Mouse (Mus musculus) myocyte (in vitro differentiated cells): ENCODE data around the gene Nr1h5. TPM values are rescaled to one million over a fixed set of nuclear protein-coding genes. Genes with fewer than 3 reads are reported as not detected.

Experiments
- H3K27me3 ChIP-seq: one replicate; pipeline ENCODE4 v1.6.1; 2011; ENCODE audit not compliant: control insufficient read depth, insufficient read depth, insufficient read length
- H3K36me3 ChIP-seq: one replicate; pipeline ENCODE4 v1.6.1; 2011; ENCODE audit not compliant: control insufficient read depth, insufficient read depth
- H3K4me2 ChIP-seq: one replicate; pipeline ENCODE4 v1.6.1; 2011; ENCODE audit warnings: low read depth, control low read depth
- H3K4me3 ChIP-seq: one replicate; pipeline ENCODE4 v1.5.1; 2011; ENCODE audit warnings: mild to moderate bottlenecking, control low read depth, moderate library complexity
- H3K79me2 ChIP-seq: one replicate; pipeline ENCODE4 v1.6.1; 2011; ENCODE audit not compliant: control insufficient read depth, insufficient read depth
- H3ac ChIP-seq: one replicate; pipeline ENCODE4 v1.6.1; 2011; ENCODE audit not compliant: control insufficient read depth, insufficient read length
- CEBPB ChIP-seq: IDR thresholded peaks from 2 replicates; pipeline ENCODE4 v1.6.1; 2011; ENCODE audit warnings: mild to moderate bottlenecking, moderate library complexity; ENCODE audit not compliant: poor library complexity, insufficient read depth, severe bottlenecking
- E2F4 ChIP-seq: IDR thresholded peaks from one replicate; pipeline ENCODE4 v1.6.1; 2011; ENCODE audit warnings: mild to moderate bottlenecking, control low read depth, moderate library complexity; ENCODE audit not compliant: insufficient read depth
- MAX ChIP-seq: IDR thresholded peaks from one replicate; pipeline ENCODE4 v1.6.1; 2011; ENCODE audit warnings: low read depth, mild to moderate bottlenecking, control low read depth
- MYOD1 ChIP-seq, 3 experiments: IDR thresholded peaks; one replicate each; pipeline ENCODE4 v1.6.1; 2011; ENCODE audit warnings: control low read depth in 2 of 3, low read depth in 2 of 3, mild to moderate bottlenecking in 2 of 3, moderate library complexity in 1 of 3; ENCODE audit not compliant: insufficient read length in 2 of 3, control insufficient read depth in 1 of 3
- MYOG ChIP-seq, 3 experiments: IDR thresholded peaks; one replicate each; pipeline ENCODE4 v1.6.1; 2011; ENCODE audit warnings: control low read depth in 2 of 3, low read depth in 2 of 3, mild to moderate bottlenecking in 2 of 3; ENCODE audit not compliant: insufficient read length in 2 of 3, control insufficient read depth in 1 of 3, insufficient read depth in 1 of 3
- POLR2A ChIP-seq: IDR thresholded peaks from one replicate; pipeline ENCODE4 v1.6.1; 2011; ENCODE audit warnings: low read depth, mild to moderate bottlenecking, control low read depth, moderate library complexity; ENCODE audit not compliant: insufficient read length
- POLR2AphosphoS2 ChIP-seq: IDR thresholded peaks from one replicate; pipeline ENCODE4 v1.6.1; 2011; ENCODE audit warnings: low read depth, control low read depth; ENCODE audit not compliant: insufficient read length
- REST ChIP-seq: IDR thresholded peaks from one replicate; pipeline ENCODE4 v1.6.1; 2011; ENCODE audit warnings: mild to moderate bottlenecking, control low read depth, moderate library complexity; ENCODE audit not compliant: insufficient read depth, insufficient read length
- SRF ChIP-seq: IDR thresholded peaks from one replicate; pipeline ENCODE4 v1.6.1; 2011; ENCODE audit warnings: low read depth; ENCODE audit not compliant: control insufficient read depth, insufficient read length
- TCF12 ChIP-seq: IDR thresholded peaks from one replicate; pipeline ENCODE4 v1.6.1; 2011; ENCODE audit warnings: mild to moderate bottlenecking, control low read depth; ENCODE audit not compliant: poor library complexity, insufficient read depth, severe bottlenecking
- TCF3 ChIP-seq: IDR thresholded peaks from one replicate; pipeline ENCODE4 v1.6.1; 2011; ENCODE audit warnings: low read depth, control low read depth; ENCODE audit not compliant: insufficient read length
- USF1 ChIP-seq: IDR thresholded peaks from one replicate; pipeline ENCODE4 v1.6.1; 2011; ENCODE audit warnings: low read depth, mild to moderate bottlenecking, control low read depth, moderate library complexity
- polyA plus RNA-seq: library from polyadenylated mRNA; unstranded; fragments of >200 nt; fragmentation: generic; extraction: Trizol; gene quantifications from one replicate; pipeline ENCODE4 v1.2.1, GENCODE M21; 2012; ENCODE audit warnings: missing spikeins

Gene Nr1h5
- polyA plus RNA-seq, 1 experiment: 0.17 TPM

DNA sequence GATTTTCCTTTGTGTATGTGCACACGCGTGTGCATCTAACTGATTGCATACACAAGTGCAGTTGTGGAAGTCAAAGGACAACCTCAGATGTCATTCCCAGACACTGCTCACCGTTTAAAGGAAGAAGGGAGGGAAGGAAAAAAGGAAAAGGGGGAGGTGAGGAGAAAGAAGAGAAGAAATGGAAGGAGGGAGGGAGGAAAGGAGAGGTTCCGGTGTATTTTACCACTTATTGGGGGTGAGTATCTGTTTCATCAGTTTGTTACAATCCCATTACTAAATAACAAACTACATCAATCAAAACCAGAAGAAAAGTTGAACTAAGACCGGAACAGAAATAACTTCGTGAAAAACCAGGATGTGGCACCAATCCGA is 31.3 kb upstream of the Nr1h5 start:
- no peaks in the 10 kb centered on the region for H3K27me3 ChIP-seq
- TF ChIP-seq REST: no peak

DNA sequence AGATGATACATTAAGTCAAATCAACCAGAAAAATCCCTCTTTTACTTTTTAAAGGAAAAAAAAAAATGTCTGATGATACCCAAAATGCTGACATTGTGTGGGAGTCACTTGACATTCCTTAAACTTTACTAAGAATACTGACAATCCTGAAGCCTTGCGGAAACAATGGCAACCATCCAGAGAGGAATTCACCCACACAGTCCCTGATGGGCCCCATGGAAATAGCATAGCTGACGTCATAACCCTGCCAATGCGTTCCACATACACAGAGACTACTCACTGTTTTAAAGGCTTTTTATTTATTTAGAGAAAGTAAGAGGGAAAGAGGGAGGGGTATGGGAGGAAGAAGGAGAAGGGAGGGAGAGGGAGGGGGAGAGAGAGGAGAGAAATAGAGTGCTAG is 29.0 kb upstream of the Nr1h5 start:
- Histone ChIP-seq H3K27me3 (no peaks in the 10 kb centered on the region), H3K36me3 (no peaks in the 10 kb centered on the region), H3K4me2 (peak overlapping the region; percentile 60), H3K79me2 (peaks cover 15% of the 10 kb centered on the region), H3ac (no peak overlapping the region), H3K4me3 (no peak overlapping the region)
- TF ChIP-seq SRF (no peak), CEBPB (no peak), MAX (no peak), E2F4 (no peak), POLR2AphosphoS2 (no peak), MYOD1 (IDR thresholded peaks at IDR 0.05; ENCODE audit: control insufficient read depth in 1 of 3, insufficient read length in 2 of 3, low read depth in 2 of 3) (no peak), REST (no peak), TCF3 (no peak), USF1 (no peak), POLR2A (no peak), MYOG (IDR thresholded peaks at IDR 0.05; ENCODE audit: control insufficient read depth in 1 of 3, insufficient read depth in 1 of 3, insufficient read length in 2 of 3, low read depth in 2 of 3) (no peak), TCF12 (no peak)

More for the DNA sequence above, 31.3 kb upstream of the Nr1h5 start:
- Histone ChIP-seq H3ac (peak overlapping the region; percentile 63), H3K36me3 (peaks cover 18% of the 10 kb centered on the region), H3K79me2 (peaks cover 15% of the 10 kb centered on the region), H3K4me2 (peak overlapping the region; percentile 95), H3K4me3 (peak overlapping the region; percentile 45)

DNA sequence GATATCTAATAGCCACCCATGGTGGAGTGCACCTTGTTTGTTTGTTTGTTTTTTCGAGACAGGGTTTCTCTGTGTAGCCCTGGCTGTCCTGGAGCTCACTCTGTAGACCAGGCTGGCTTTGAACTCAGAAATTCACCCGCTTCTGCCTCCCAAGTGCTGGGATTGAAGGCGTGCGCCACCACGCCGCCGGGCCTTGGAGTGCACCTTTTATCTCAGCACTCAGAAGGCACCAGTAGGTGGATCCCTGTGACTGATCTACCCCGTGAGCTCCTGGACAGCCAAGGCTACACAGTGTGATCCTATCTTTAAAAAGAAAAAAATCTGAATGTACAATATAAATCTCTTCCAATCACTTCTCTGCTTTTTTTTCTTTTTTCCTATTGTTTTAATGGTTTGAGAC is 27.1 kb upstream of the Nr1h5 start:
- no peaks in the 10 kb centered on the region for H3K36me3 ChIP-seq
- TF ChIP-seq USF1 (no peak), E2F4 (no peak), MYOD1 (IDR thresholded peaks at IDR 0.05; ENCODE audit: control insufficient read depth in 1 of 3, insufficient read length in 2 of 3, low read depth in 2 of 3) (no peak), SRF (no peak), POLR2A (no peak), POLR2AphosphoS2 (no peak)
- no peak overlapping the region for H3K4me2 ChIP-seq

DNA sequence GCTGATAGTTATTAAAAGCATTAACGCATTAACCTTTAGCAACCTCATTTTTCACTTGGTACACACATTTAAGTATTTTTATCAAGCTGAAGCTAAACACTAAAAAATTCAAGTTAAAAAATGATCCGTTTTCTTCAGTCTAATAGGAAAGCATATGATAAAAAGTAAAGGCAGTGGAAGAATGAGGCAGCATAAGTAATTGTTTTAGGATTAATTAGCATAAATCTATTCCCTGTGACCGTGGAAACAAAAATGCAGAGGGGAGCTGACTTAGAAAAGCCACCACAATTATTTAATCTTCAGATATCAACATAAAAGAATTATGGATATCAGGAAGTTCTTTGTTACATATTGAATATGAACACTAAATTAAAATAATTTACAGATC is 16.4 kb upstream of the Nr1h5 start:
- TF ChIP-seq MYOG (IDR thresholded peaks at IDR 0.05; ENCODE audit: control insufficient read depth in 1 of 3, insufficient read depth in 1 of 3, insufficient read length in 2 of 3, low read depth in 2 of 3): no peak
- no peak for TF ChIP-seq E2F4
- no peak for TF ChIP-seq TCF3
- TF ChIP-seq TCF12: no peak
- Histone ChIP-seq H3K27me3 (no peaks in the 10 kb centered on the region), H3ac (no peak overlapping the region), H3K79me2 (no peaks in the 10 kb centered on the region), H3K36me3 (no peaks in the 10 kb centered on the region), H3K4me3 (no peak overlapping the region), H3K4me2 (no peak overlapping the region)

More for the DNA sequence above, 27.1 kb upstream of the Nr1h5 start:
- H3K79me2 ChIP-seq: peaks cover under 1% of the 10 kb centered on the region
- H3ac ChIP-seq: no peak overlapping the region
- H3K27me3 ChIP-seq: no peaks in the 10 kb centered on the region
- no peak overlapping the region for H3K4me3 ChIP-seq

DNA sequence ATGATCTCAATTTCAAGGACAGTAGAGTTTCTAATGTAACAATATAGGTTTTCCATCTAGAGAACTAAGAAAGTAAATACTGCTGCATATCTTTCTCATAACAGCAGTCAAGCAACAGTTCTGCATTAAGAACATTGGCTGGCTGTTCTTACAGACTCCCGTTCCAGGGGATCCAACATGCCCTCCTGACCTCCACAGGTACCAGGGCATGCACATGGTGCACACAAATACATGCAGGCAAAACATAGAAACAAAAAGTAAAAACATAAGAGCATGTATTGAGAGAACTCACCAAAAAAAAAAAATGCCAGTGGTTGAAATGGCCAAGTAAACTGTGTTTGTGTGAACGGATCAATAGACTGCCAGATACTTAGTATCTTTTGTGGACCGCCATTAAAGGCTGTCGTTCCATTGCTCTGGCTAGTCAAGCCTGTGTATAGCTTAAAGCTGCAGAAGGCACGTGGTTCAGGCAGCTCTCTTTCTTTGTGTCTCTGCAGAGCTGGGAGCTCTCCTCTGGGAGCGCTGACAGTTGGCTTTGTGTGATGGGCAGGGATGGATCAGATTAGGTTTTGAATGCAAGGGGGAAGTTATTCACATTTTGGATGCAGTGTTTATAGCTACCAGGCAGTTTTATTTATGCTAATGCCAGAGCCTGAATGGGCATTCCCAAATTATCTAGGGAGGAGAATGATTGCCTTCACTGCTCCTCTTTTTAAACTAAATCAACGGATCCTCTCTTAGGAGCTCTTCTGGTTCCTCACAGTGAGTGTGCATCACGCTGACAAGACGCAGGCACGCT is 15.8 kb upstream of the Nr1h5 start:
- no peaks in the 10 kb centered on the region for H3K36me3 ChIP-seq
- no peak overlapping the region for H3K4me3 ChIP-seq
- H3K4me2 ChIP-seq: no peak overlapping the region
- TF ChIP-seq CEBPB (no peak), TCF3 (no peak), POLR2AphosphoS2 (no peak), REST (no peak), SRF (no peak)
- H3ac ChIP-seq: no peak overlapping the region
- H3K79me2 ChIP-seq: no peaks in the 10 kb centered on the region
- no peaks in the 10 kb centered on the region for H3K27me3 ChIP-seq
